Mouse (Mus musculus) NIH3T3 (cell line): Measurements from ENCODE around the gene Il17rb.
A peak's percentile ranks its signal among the peaks of the same experiment; 100 is the strongest.

Experiments
- DNase-seq: peaks from one replicate; pipeline ENCODE4 v3.0.0-alpha.2; 2012; ENCODE audit warnings: low read depth

Gene Il17rb

DNA sequence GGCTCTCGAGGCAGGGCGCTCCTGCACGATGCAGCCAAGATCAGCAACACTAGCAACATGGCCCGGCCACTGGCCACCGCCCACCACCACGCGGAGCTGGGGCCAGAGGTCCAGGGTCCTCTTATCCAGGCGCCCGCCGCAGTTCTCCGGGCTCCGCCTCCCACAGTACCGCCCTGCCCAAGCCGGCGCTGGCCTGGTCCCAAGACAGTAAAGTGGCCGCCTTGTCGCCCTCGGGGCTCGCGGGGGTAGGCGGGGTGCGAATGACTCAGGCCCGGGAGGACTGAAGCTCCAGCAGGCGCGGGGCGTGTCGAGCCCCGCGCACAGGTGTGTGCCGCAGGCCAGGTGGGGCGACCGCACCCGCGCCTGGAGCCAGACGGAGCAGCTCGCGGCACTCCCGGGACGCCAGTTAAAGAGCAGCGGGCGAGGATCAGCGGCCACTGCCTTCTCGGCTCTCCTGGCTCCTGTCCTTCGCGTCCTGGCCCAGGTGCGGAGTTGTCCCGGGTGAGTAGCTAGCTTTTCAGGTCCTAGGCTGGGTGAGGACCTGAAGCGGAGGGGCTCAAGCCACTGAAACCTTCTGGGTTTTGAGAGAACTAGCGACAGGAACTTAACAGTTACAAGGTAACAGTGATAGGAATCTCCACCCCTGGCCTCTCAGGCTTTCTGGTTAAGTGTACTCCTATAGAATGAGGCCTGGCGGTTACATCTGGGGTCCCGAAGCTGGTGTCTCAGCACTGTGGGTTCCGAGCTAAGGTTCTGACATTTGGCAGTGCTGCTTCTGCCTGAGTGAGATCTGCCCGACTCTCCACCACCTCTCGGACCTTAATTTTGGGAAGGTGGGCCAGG is at the start of gene Il17rb, which contains the start of gene Chdh:
Gene Il17rb (minus strand): TSS at position 164 of the 843 bp plus-strand sequence.
Gene Chdh (plus strand): TSS at position 291 of the 843 bp plus-strand sequence.
- DNase-seq, result no peak

DNA sequence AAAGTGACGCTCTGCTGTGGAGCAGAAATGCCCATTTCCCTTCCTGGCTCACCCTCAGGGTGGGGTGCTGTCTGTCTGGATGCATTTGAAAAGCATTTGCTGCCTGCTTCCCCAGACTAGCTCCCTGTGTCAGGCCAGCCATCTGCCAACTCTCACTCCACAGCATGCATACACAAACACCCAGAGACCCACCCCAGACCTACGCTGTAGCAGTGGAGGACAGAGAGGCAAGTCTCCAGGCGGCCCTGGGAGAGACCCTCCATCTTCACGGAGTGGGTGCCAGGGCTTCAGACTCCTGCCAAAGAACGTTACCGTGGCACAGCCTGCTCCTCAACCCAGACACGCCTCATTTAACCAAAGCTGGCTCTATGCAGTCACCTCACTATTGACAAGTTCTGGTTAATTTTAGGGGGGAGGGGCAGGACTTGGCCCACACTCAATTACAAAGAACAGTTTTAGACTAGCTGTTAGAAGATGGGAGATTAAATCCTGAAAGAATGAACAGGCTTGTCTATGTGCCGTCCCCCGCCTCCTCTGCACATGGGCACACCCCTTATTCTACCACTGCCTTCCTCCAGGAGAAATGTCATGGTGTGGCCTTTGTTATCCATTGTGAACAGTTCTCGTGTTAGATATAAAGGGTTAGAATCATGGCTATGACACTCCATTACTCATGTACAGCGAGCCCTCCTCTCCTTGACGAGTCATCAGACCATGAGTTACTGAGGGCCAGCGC is 47.5 kb upstream of the Il17rb start:
- DNase-seq, result no peak

DNA sequence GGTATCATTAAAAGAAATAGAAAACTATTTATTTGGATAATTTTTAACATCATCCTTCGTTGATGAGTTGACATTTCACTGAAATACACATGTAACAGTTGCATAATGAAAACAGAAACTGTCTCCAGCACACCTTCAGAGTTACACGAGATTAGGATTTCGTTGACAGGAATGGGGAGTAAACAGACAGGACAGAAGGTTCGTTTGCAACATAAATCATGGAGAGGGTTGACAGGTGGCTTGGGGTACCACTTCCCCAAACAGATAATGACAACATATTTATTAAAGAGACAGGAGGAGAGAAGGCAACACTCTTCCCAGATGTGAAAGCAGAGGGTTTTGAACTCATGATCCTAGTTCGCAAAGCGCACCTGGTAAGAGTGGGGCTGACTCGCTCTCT is 46.2 kb upstream of the Il17rb start:
- DNase-seq, result no peak

DNA sequence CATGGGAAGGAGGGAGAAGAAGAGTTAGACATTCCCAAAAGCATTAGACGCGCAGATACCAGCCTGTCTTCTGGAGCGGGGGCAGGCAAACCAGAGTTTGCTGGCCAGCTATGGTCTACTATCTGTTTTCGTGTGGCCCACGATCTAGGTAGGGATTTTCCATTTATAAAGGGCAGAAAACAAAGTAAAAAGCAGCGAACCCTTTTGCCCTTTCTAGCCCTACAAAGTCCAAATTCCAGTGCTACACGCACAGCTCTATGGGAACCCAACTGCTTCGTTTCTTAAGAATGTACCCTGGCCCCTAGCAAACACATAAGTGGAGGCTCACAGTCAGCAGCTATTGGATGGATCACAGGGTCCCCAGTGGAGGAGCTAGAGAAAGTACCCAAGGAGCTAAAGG is 41.6 kb upstream of the Il17rb start:
- no peak for DNase-seq

DNA sequence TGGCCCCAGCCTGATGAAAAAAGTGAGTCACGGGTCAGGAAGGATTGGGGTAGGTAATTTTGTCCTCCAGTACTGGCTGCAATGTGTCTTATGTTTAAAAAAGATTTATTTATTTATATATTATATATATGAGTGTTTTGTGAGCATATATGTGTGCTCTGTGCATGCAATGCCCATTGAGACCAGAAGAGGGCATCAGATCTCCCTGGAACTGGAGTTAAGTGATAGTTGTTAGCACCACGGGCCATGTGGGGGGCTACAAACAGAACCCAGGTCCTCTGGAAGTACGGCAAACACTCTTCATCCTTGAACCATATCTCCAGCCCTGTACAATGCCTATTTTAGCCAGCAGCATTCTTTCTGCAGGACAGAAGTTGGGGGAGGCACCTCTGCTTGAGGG is 39.4 kb upstream of the Il17rb start:
- no peak for DNase-seq

DNA sequence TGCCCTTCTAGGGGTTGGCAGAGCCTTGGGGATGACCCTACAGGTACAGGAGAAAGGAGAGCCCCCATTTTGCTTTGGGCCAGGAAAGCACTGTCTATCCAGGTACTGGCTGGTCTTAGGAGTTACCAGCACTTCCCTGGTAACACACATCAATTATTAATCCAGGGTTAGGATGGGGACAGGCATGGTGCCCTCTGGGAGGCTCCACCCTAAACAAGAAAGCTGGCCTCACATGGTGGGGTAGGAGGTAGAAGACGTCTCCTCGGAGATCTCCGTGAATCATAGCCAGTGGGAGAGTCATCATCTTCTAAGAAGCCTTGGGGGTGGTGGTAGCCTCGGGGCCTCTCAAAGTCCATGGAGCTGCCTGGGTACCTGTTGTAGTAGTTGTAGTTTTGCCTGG is 38.3 kb upstream of the Il17rb start:
- DNase-seq, result no peak

DNA sequence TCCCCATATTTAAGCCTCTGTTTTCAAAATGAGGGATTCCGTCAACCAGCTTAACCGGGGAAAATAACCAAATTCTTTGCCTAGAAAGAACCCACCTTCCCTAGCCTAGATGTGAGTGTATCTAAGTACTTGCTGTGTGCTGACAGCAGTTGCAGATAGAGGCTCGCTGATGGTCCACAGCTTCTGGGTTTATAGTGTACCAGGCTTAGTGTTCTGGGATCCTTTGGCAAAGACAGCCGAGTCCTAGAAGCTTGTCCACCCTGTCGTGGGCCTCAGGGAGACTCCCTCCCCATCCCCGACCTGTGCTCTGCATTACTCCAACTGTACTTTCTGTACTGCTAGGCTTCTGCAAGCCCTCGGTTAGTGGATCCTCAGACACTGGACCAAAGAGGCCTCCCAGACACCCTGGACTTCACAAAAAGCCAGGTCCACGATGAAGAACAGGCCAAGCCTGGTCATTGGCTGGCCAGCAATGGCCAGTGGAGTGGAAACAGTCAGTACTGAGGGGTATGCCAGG is 37.1 kb upstream of the Il17rb start:
- no peak for DNase-seq

DNA sequence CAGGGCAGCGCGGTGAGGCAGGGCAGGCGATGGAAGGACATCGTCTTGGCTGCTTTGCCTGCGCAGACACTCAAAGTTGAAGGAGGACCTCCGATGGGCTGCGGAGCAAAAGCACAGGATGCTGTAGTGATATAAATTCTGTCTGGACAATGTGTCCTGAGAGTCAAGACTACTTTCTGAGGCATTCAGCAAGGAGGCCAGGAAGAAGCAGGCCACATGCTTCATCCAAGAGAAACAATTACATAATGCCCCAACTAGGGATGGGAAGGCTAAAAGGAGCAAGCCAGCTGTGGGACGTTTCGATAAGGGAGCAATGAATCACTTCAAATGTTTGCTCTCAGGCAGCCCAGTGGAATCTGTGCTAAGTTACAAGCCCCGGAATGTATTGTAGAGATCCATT is 36.5 kb upstream of the Il17rb start:
- DNase-seq, result no peak

DNA sequence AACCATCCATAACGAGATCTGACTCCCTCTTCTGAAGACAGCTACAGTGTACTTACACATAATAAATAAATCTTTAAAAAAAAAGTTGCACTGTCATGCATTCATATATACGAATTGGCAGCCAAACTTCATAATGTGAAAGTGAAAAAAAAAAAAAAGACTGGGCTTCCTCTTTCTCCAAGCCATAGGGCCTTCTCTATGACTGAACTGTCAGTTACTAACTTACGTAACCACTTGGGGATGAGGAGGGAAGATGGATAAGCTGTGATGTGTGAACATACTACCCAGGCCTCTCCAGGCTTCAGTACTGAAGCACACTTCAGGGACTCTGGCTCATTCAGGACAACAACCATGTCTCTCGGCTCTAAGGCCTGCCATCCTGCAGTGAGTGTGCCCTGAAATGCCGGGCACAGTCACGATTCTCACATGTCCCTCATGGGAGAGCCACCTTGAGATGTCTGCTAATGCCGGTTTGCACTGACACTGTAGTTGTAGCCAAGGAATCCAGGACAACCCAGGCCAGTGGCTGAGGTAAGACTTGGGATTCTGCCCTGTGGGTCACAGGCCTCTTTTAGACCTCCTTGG is 34.8 kb upstream of the Il17rb start:
- no peak for DNase-seq

DNA sequence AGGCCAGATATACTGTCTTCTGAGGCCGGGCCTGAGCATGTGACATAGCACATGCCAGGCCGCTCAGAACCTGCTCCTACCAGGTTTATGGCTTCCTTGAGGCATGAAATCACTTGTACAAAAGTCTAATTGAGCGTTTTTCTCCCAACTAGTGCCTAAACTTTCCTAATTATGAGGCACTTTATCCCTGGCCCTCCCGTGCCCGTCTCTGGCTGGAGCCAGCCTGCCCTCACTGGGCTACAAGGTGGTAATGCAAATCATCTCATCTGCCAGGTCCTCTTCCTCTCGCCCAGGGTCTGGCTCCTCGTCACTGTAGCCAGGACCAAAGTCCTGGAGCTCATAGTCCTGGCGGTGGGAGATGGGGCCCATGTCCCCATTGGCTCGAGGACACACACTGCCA is 33.1 kb upstream of the Il17rb start:
- no peak for DNase-seq

DNA sequence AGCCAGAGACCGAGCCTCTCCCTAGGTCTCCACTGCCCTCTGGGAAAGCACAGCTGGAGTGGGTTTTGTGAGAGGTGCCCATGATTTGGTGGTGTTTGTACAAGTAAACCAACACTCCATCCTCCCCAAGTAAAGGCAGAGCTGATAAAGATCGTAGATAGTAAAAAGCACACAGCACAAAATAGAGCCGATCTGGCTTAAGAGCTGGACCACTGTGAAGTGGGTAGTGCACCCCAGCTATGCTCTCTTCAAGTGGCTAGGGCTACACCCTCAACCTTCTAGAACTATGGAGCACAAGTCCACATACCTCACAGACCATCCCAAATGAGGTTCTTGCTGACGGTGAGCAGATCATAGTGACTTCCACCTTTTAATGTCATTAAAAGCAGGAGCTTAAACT is 30.7 kb upstream of the Il17rb start:
- DNase-seq, result no peak

DNA sequence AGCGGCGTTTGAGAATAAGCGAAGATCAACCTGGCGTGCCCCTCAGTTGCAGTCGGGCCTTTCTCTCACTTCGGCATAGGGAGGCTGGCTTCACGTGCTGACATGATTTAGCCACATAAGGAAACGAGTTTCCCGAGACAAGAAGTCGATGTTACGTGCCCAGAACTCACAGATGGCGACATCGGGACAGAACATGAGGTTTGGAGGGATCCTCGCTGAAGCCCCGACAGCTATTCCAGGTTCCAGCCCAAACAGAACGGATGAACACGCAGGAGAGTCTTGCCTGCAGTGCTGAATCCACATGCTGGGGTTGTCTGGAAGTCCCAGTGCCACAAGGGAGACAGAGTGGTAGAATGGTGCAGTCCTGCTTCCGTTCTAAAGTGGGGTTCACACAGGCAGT is 29.7 kb upstream of the Il17rb start:
- DNase-seq, result no peak

DNA sequence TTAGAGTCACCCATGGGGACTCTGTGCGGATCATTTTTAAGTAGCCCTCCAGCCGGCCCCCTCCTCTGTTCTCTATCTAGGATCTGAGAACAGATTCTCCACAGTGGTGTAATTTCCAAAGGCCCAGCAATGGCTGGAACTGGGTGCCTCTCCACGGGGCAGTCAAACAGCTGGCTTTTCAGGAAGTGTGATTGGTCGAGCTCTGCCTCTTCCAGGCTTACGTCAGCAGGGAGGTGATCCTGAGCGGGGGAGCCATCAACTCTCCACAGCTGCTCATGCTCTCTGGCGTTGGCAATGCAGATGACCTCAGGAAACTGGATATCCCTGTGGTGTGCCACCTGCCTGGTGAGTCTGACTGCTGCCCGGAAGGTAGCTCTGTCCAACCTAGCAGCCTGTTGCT is 24.7 kb upstream of the Il17rb start:
- no peak for DNase-seq

DNA sequence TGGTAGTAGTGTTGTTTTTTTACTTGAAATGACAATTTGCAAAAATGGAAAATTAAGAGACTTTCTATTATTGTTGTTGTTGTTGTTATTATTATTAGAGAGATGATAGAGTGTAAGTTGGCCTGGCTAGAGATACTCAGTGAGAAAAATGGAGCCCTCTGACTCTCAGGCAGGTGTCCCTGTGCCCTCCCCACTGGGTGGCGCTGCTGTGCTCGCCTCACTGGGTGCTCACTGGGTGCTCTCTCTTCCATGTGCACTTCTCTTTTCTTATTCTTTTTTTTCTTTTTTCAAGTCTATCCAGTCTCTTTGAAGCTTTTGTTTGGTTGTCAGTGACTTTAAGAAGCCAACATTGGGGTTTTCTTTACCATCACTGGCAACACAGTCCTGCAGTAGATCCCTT is 18.7 kb upstream of the Il17rb start:
- DNase-seq, result peak; percentile 18

DNA sequence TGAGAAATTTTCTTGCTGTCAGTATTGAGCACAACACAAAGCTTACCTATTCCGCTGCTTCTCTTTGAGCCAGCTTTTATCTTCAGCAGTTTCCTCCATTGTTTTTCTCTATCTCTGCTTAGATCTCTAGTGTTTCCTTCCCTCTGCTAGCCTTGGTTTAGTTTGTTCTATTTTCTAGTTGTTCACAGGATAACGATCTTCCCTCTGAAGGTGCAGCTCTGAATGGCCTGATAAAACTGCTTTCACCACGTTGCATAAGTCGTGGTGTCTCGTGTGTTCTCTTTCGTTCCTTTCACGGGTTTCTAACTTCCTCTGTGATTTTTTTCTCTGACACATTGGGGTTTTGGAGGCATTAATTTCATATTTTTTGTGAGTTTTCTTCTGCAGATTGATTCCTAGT is 15.7 kb upstream of the Il17rb start:
- DNase-seq, result no peak

DNA sequence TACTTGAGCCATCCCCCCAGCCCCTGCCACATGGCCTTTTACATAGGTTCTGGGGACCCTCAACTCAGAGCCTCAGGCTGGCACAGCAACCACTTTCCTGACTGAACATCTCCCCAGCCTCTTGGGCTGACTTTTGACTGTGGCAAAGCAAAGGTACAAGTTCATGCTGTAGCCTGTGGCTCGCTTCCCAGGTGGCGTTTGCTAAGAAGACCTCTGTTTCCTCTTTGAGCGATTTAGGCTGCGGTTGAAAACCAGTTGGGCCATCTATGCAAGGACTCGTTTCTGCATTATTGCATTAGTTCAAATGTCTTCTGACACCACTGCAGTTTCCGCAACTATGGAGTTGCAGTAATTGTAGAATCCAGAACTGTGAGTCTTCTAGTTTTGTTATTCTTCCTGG is 13.8 kb upstream of the Il17rb start:
- no peak for DNase-seq

DNA sequence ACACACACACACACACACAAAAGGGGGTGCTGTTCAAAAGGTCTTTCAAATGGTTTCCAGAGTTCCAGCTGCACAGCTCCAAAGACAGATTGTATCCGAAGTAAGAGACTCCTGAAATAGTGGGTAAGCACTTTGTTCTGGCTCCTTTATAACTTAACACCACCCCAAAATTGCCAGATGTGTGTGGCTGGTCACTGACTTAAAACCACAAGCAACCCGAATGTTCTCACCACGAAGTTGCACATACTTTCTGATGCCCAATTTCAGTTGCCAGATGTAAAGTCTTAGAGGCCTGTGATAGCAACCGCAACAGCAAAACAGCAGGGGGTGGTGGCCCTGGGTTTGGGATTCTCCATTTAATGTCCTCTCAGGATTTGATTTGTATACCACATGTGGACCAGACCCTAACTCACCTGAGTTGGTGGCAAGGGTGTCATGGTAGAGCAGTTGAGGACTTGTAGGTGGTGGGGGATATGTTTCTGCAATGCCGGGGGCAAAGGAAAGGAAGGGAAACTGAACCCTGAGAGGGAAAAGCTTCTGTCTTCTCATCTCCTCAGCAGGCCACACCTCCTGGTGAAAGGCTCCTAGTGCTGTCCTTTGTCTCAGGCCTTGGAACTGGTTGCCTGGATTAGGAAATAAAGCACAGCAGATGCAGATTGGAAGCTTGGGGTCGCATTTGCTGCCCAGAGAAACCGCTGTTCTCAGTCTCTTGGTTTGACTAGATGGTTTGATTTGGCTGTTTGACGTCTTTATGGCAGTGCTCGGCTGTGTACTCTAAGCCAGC is 11.3 kb upstream of the Il17rb start:
- DNase-seq, result no peak

DNA sequence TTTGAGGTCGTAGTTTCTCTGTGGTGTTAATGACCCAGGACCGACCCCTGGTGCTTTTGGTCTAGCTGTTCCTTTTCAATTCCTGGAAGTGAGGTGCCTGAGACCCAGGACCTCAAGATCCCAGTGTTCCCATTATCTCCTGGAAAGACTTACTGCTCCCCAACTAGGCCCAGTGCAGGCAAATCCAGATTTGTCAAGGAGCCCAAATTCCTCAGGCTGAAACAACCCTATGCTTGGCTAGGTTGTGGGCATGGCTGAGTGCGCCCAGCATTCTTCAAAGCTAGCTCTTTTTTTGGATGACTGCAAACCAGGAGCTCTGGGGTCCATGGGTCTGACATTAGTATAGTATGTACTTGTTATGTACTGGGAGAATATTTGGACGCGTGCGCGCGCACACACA is 10.7 kb upstream of the Il17rb start:
- DNase-seq, result peak; percentile 5

DNA sequence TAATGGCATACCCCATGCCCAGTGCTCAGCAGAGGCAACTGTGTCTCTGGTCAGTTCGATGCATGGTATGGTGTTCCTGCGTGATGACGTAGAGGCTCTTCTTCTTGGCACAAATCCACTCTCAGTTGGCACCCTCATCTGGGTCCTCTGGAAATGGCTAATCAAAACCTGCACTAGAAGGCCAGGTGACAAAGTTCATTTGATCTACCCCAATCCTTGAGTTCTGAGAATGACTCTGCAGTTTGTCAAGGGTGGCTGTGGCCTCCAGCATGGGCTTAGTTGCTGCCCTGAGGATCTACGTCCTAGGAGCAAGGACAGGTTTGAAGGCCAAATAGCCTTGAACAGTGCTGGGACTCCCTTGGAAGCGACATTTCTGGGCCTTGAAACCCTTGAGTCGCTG is 10.2 kb upstream of the Il17rb start:
- DNase-seq, result no peak

DNA sequence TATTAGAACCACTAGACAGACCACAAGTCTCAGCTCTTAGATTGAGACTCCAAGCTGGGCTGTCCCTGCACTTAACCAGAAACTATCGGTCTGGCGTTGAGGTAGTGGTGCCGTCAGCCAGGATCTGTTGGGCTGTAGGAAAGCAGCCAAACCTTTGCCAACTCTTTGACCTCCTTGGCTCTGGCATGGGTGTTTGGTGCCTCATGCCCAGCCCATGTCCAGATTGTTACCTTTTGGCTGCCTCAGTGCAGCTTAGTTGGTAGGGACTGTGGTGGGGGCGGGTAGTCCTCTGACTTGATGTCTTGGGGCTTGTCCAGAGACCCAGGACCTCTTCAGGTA is 9.7 kb upstream of the Il17rb start:
- DNase-seq, result no peak

DNA sequence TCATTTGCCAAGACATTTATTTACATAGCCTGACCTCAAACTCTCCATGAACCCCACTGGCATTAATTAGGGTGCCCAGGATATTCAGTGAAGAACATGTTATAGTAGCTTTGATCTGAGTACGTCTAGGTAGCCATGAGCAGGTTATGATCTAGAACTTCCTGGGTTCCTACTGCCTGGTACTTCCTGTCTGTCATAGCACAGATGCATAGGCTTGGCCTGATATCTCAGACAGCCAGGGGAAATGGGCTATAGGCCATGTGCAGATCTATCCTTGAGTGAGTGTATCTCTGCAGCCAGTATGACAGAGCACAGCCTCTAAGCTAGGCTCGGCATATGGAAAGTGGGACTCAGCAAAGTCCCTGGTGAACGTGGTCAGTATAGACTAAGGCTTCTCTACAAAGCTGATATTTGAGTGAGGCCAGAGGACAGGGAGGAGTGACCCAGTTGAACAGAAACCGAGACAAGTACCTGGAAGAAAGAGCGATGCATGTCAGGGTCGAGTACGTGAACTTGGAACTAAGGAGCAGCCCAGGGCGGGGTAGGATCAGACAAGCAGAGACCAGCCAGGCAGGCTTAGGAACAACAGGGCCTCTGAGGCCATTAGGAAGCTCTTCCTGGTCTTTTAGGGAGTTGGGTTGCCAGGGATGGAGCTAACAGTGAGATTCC is 9.2 kb upstream of the Il17rb start:
- no peak for DNase-seq

DNA sequence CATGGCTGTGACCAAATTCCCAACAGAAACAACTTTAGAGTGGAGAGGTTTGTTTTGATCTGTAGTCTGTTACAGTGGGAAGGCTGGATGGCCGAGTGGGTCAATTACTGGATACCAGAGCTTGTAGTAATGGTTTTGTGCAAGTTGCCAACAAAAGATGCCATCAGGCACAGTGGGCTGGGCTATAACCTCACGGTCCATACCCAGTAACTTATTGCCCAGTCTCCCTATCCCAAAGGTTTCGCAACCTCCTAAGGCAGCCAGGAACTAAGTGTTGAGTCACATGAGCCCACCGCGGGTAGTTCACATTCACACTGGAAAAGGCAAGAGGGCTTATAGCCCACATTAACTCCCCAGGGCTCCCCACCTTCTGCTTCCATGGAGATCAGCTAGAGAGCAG is 8.0 kb upstream of the Il17rb start:
- peak; percentile 56 for DNase-seq
